Mouse (Mus musculus) urinary bladder, adult 2 months (tissue): ENCODE measurements around the gene Krt4. TPM values are rescaled to one million over a fixed set of nuclear protein-coding genes. Genes with fewer than 3 reads are reported as not detected.

Source experiments
- DNase-seq: peaks from one replicate; pipeline ENCODE4 v3.0.0; 2022; ENCODE audit warnings: low spot score
- polyA plus RNA-seq: library from polyadenylated mRNA; depleted of rRNA; stranded (reverse); fragments of >200 nt; gene quantifications from 2 replicates; pipeline ENCODE4 v1.2.3, GENCODE M21; 2012; rRNA removed

Gene Krt4
- polyA plus RNA-seq, 1 experiment, result 74.0 TPM

- no peak for DNase-seq
Measured at GRCm38 (mm10) chr15:101895216-101895615, 29.3 kb downstream of the Krt4 start.

DNA sequence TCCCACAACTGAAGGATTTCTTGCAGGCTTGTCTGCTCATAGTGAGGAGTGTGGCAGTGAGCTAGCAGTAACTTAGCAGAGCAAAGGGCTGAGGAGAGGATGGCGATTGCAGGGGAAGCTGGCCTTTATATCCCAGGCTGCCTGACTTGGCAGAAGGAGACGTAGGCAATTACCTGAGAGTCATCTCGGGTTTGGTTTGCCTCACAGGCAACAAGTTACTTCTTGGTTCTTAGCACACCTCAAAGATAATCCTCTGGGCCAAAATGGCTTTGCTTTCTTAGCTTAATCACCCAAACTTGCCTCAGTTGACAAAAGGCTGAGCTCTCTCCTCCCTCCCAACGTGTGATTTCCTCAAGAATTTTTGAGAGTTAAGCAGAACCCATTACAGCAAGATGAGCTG, 31.7 kb downstream of the Krt4 start, which contains the start of gene Krt76:
Gene Krt76 (minus strand): TSS at position 101 of the 400 bp plus-strand sequence.
- DNase-seq, result no peak

DNA sequence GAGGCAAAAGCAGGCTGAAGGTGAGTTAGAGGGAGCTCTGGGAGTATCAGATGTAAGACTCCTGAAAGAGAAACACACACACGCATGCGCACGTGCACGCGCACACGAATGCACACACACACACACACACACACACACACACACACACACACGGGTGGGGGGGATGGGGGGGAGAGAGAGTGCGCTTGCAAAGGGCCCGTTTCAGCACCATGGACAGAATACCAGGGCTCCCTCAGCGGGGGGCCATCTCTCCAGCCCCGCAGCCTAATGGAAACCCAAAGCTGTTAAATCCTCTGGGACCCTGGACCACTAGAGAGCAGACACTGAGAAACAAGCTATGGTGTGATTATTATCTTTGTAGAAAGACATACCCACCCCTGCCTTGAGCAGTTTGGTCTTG, 44.8 kb downstream of the Krt4 start:
- DNase-seq, result no peak

DNA sequence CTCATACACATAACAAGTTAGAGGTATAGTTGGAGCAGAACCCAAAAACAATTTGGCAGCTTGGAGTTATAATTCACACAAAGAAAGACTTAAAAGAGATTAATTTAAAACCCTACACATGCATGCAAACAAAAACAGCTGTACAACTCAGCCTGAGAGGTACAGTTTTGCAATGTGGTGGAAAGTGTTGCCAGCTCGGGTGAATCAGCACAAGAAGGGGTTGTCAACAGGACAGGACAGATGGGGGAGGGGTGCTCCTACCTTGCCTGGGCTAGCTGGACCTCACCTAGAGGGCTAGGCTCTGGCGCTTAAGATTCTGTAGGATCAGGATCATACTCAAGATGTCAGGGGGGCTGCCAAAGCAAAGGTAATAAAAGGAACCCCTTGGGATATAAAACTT, 46.5 kb downstream of the Krt4 start:
- no peak for DNase-seq

DNA sequence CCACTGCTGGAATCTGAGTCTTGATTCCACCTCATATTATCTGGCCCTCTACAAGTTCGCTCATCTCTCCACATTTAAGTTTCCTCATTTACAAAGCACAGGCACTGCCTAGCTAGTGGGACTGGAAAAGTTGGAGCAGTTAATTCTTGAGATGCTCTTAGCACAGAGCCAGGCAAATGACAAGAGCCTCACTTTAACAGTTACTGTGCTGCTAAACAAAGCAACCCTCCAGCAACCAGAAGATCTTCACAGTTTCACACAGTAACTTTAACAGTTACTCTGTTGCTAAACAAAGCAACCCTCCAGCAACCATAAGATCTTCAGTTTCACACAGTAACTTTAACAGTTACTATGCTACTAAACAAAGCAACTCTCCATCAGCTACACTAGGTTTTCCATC, 50.2 kb downstream of the Krt4 start:
- no peak for DNase-seq

DNA sequence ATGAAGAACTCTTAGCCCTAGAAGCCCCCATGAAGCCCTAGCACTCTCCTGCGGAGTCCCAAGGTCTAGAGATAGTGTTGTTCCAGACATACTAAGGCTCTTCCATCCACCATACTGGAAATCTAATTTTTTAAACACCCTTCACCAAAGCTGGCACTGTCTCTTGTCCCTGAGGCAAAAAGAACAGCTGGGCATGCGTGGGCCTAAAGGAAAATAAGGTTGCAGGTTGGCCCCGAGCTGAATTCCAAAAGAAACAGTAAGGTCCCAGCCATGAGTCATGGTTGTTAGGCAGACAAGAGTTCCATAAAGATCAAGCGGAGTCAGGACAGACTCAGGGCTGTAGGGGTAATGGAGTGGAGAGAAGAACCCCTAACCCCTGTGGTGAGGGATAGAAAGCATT, 51.3 kb downstream of the Krt4 start:
- DNase-seq, result no peak

- DNase-seq, result no peak
Measured at GRCm38 (mm10) chr15:101869431-101869830, 55.1 kb downstream of the Krt4 start, which contains the start of gene Krt77. Gene Krt77 (minus strand): TSS chr15:101869705.

Other genes starting within 250 kb of the Krt4 start
- gene Krt6b, start 244.4 kb downstream of the Krt4 start, polyA plus RNA-seq, result not detected in 2 replicates
- 0.03 TPM in 1 of 2 replicates, not detected in the other for gene Krt6a, start 230.4 kb downstream of the Krt4 start, polyA plus RNA-seq
- 508 and 532 TPM in 2 replicates for gene Krt5, start 211.8 kb downstream of the Krt4 start, polyA plus RNA-seq
- gene Krt71, start 181.6 kb downstream of the Krt4 start, polyA plus RNA-seq, result not detected in 2 replicates
- not detected in 2 replicates for gene Krt72, start 138.3 kb downstream of the Krt4 start, polyA plus RNA-seq
- gene Krt73, start 122.4 kb downstream of the Krt4 start, polyA plus RNA-seq, result not detected in 2 replicates
- not detected in 2 replicates for gene Krt2, start 106.6 kb downstream of the Krt4 start, polyA plus RNA-seq
- 1.9 and 2.6 TPM in 2 replicates for gene Krt1, start 73.9 kb downstream of the Krt4 start, polyA plus RNA-seq
- 0.04 and 0.14 TPM in 2 replicates for gene Krt77, start 55.0 kb downstream of the Krt4 start, polyA plus RNA-seq
- gene Krt76, start 31.8 kb downstream of the Krt4 start, polyA plus RNA-seq, result 0.04 TPM in 1 of 2 replicates, not detected in the other
- 1.5 and 1.9 TPM in 2 replicates for gene Krt79, start 15.6 kb upstream of the Krt4 start, polyA plus RNA-seq
- gene Krt78, start 29.6 kb upstream of the Krt4 start, polyA plus RNA-seq, result 2.1 and 3.0 TPM in 2 replicates
- gene Krt8, start 79.7 kb upstream of the Krt4 start, polyA plus RNA-seq, result 382 and 417 TPM in 2 replicates
- 642 and 655 TPM in 2 replicates for gene Krt18, start 103.4 kb upstream of the Krt4 start, polyA plus RNA-seq
- 121 and 170 TPM in 2 replicates for gene Eif4b, start 149.0 kb upstream of the Krt4 start, polyA plus RNA-seq
- gene Tns2, start 175.7 kb upstream of the Krt4 start, polyA plus RNA-seq, result 69.2 and 107 TPM in 2 replicates
- 43.7 and 50.0 TPM in 2 replicates for gene Spryd3, start 211.5 kb upstream of the Krt4 start, polyA plus RNA-seq
- 260 TPM in 2 replicates for gene Igfbp6, start 219.6 kb upstream of the Krt4 start, polyA plus RNA-seq
- gene Soat2, start 225.8 kb upstream of the Krt4 start, polyA plus RNA-seq, result 0.59 and 0.89 TPM in 2 replicates